Mouse (Mus musculus) intestine, embryonic 14.5 days (tissue): ENCODE measurements around the gene Abl1. TPM values are rescaled to one million over a fixed set of nuclear protein-coding genes. Genes with fewer than 3 reads are reported as not detected.

Experiments
- ATAC-seq: fragments of 200-750 bp; cut with Nextera tagmentation; replicated peaks from 2 replicates; pipeline ENCODE4 v1.8.0; 2017; ENCODE audit warnings: low read depth, moderate number of reproducible peaks, moderate TSS enrichment, moderate library complexity; ENCODE audit not compliant: low FRiP score, low TSS enrichment
- DNase-seq: peaks from one replicate; pipeline ENCODE4 v3.0.0-alpha.2; 2018; ENCODE audit warnings: low spot score
- H3K27ac ChIP-seq: fragments of 300-500 bp; sonication (generic); 2 replicates; pipeline ENCODE4 v1.5.1; 2014; ENCODE audit warnings: low read depth, mild to moderate bottlenecking, control low read depth
- H3K27me3 ChIP-seq: fragments of 300-500 bp; sonication (generic); replicated peaks from 2 replicates; pipeline ENCODE4 v1.6.1; 2014; ENCODE audit warnings: low read length, control low read depth; ENCODE audit not compliant: control insufficient read depth, insufficient read depth
- H3K36me3 ChIP-seq: fragments of 300-500 bp; sonication (generic); 2 replicates; pipeline ENCODE4 v1.6.1; 2014; ENCODE audit warnings: low read length, control low read depth; ENCODE audit not compliant: control insufficient read depth, insufficient read depth
- H3K4me1 ChIP-seq: fragments of 300-500 bp; sonication (generic); replicated peaks from 2 replicates; pipeline ENCODE4 v1.6.1; 2014; ENCODE audit warnings: low read length, control low read depth, mixed read lengths; ENCODE audit not compliant: control insufficient read depth, insufficient read depth
- H3K4me2 ChIP-seq: fragments of 300-500 bp; sonication (generic); 2 replicates; pipeline ENCODE4 v1.6.1; 2014; ENCODE audit warnings: low read length
- H3K4me3 ChIP-seq: fragments of 300-500 bp; sonication (generic); 2 replicates; pipeline ENCODE4 v1.5.1; 2014; ENCODE audit warnings: low read depth, low read length, control low read depth, mixed read lengths
- H3K9ac ChIP-seq: fragments of 300-500 bp; sonication (generic); 2 replicates; pipeline ENCODE4 v1.6.1; 2014; ENCODE audit warnings: mild to moderate bottlenecking, low read length
- H3K9me3 ChIP-seq: fragments of 300-500 bp; sonication (generic); 2 replicates; pipeline ENCODE4 v1.6.1; 2016; ENCODE audit warnings: low read length, control low read depth; ENCODE audit not compliant: control insufficient read depth
- WGBS: fragments of 180-500 bp; shearing (Covaris S2); extraction: QIAGEN DNeasy Blood & Tissue Kit; methylation state at CpG from one replicate; pipeline ENCODE4 v1.1.7; 2014; 5-methylcytosine and 5-hydroxymethylcytosine counted together
- polyA plus RNA-seq: library from polyadenylated mRNA; unstranded; fragments of >200 nt; fragmentation: Nextera tagmentation; extraction: Ambion mirVana; gene quantifications from 2 replicates; pipeline ENCODE4 v1.2.1, GENCODE M21; 2014

The Abl1 gene
- polyA plus RNA-seq, 1 experiment from 2014 or later, result 48.1 TPM

- ATAC-seq (no peak), DNase-seq (no peak)
- no peaks in the 10 kb centered on the region for H3K36me3 ChIP-seq
- no peaks in the 10 kb centered on the region for H3K27me3 ChIP-seq
- peaks cover 49% of the 10 kb centered on the region for H3K4me1 ChIP-seq
- no peaks in the 10 kb centered on the region for H3K9me3 ChIP-seq
- no peak overlapping the region for H3K4me3 ChIP-seq
- no peak overlapping the region for H3K27ac ChIP-seq
- H3K9ac ChIP-seq, result no peak overlapping the region
- no peak overlapping the region for H3K4me2 ChIP-seq
Observed at GRCm38 (mm10) chr2:31745741-31746243, 57.6 kb downstream of the Abl1 start.

GRCm38 (mm10) chr2:31746835-31747234, 58.7 kb downstream of the Abl1 start:
- H3K36me3 ChIP-seq, result no peaks in the 10 kb centered on the region
- no peak overlapping the region for H3K4me3 ChIP-seq
- WGBS, result 42% methylated on average over 4 of the region's 4 CpGs
- H3K27ac ChIP-seq, result no peak overlapping the region
- no peak overlapping the region for H3K9ac ChIP-seq
- ATAC-seq (no peak), DNase-seq (no peak)
- H3K4me2 ChIP-seq, result no peak overlapping the region
- no peaks in the 10 kb centered on the region for H3K9me3 ChIP-seq
- H3K27me3 ChIP-seq, result no peaks in the 10 kb centered on the region
- H3K4me1 ChIP-seq, result peaks cover 51% of the 10 kb centered on the region

GRCm38 (mm10) chr2:31749046-31749709, 61.0 kb downstream of the Abl1 start:
- no peaks in the 10 kb centered on the region for H3K27me3 ChIP-seq
- no peaks in the 10 kb centered on the region for H3K9me3 ChIP-seq
- ATAC-seq, result peak; percentile 86
- peak overlapping the region; percentile 31 for H3K4me3 ChIP-seq
- peak; percentile 81 for DNase-seq
- peak overlapping the region; percentile 33 for H3K9ac ChIP-seq
- 3% methylated on average over 10 of the region's 10 CpGs for WGBS
- peak overlapping the region; percentile 60 for H3K4me2 ChIP-seq
- H3K27ac ChIP-seq, result peak overlapping the region; percentile 97
- H3K4me1 ChIP-seq, result peaks cover 44% of the 10 kb centered on the region
- no peaks in the 10 kb centered on the region for H3K36me3 ChIP-seq

GRCm38 (mm10) chr2:31750133-31750532, 62.0 kb downstream of the Abl1 start:
- Histone ChIP-seq H3K9me3 (no peaks in the 10 kb centered on the region), H3K9ac (no peak overlapping the region), H3K27me3 (no peaks in the 10 kb centered on the region), H3K4me3 (no peak overlapping the region), H3K4me2 (no peak overlapping the region), H3K36me3 (no peaks in the 10 kb centered on the region), H3K4me1 (peaks cover 37% of the 10 kb centered on the region), H3K27ac (peak overlapping the region; percentile 97)
- ATAC-seq (no peak), DNase-seq (no peak)
- 69% methylated on average over 5 of the region's 5 CpGs for WGBS

DNA sequence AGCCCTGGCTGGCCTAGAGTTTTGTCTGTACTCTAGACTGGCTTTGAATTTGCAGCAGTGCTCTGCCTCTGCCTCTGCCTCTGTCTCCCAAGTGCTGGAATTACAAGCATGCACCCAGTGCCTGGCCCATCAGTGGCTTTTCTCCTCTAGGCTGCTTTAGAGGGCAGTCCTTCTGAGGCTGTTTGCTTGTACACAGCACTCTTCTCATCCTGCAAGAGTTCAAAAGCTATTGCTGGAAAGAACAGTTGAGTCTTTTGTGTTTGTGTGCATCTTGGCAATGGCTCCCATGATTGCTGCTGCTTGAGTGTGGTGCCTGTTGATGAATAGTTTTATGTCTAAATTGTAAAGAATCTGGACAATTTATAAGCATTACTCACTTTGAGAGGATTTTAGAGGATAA, 69.3 kb downstream of the Abl1 start:
- Histone ChIP-seq H3K4me3 (no peak overlapping the region), H3K4me1 (peaks cover 18% of the 10 kb centered on the region), H3K9me3 (no peaks in the 10 kb centered on the region), H3K27ac (0 out of 2 replicates have a peak overlapping the region, but pooled peaks have one; percentile 5), H3K9ac (no peak overlapping the region), H3K4me2 (no peak overlapping the region), H3K27me3 (no peaks in the 10 kb centered on the region), H3K36me3 (no peaks in the 10 kb centered on the region)
- ATAC-seq, result no peak
- no peak for DNase-seq

GRCm38 (mm10) chr2:31758966-31759365, 70.8 kb downstream of the Abl1 start:
- H3K27me3 ChIP-seq, result no peaks in the 10 kb centered on the region
- H3K36me3 ChIP-seq, result no peaks in the 10 kb centered on the region
- H3K4me3 ChIP-seq, result peak overlapping the region; percentile 63
- DNase-seq (no peak), ATAC-seq (no peak)
- peak overlapping the region; percentile 93 for H3K9ac ChIP-seq
- peaks cover 31% of the 10 kb centered on the region for H3K4me1 ChIP-seq
- peak overlapping the region; percentile 96 for H3K4me2 ChIP-seq
- WGBS, result 87% methylated on average over 5 of the region's 5 CpGs
- H3K9me3 ChIP-seq, result no peaks in the 10 kb centered on the region
- peak overlapping the region; percentile 92; the same call in 1 of the 2 replicates for H3K27ac ChIP-seq

GRCm38 (mm10) chr2:31759751-31760460, 71.7 kb downstream of the Abl1 start:
- WGBS, result under 1% methylated on average over 42 of the region's 42 CpGs

GRCm38 (mm10) chr2:31760486-31760885, 72.3 kb downstream of the Abl1 start:
- ATAC-seq, result no peak

More at GRCm38 (mm10) chr2:31759751-31760460, 71.7 kb downstream of the Abl1 start:
- peak; percentile 94 for ATAC-seq
- Histone ChIP-seq H3K27ac (peak overlapping the region; percentile 92), H3K4me1 (peaks cover 36% of the 10 kb centered on the region), H3K4me3 (peak overlapping the region; percentile 63), H3K9ac (peak overlapping the region; percentile 93), H3K9me3 (no peaks in the 10 kb centered on the region), H3K4me2 (peak overlapping the region; percentile 96), H3K36me3 (0 out of 2 replicates have a peak, but pooled peaks cover 5% of the 10 kb centered on the region), H3K27me3 (no peaks in the 10 kb centered on the region)
- DNase-seq, result peak; percentile 95

More at GRCm38 (mm10) chr2:31760486-31760885, 72.3 kb downstream of the Abl1 start:
- no peak for DNase-seq
- 0% methylated on average over 1 of the region's 1 CpGs for WGBS
- Histone ChIP-seq H3K9me3 (no peaks in the 10 kb centered on the region), H3K36me3 (0 out of 2 replicates have a peak, but pooled peaks cover 5% of the 10 kb centered on the region), H3K4me1 (peaks cover 36% of the 10 kb centered on the region), H3K9ac (peak overlapping the region; percentile 93), H3K27ac (peak overlapping the region; percentile 92), H3K4me3 (peak overlapping the region; percentile 63), H3K4me2 (peak overlapping the region; percentile 96), H3K27me3 (no peaks in the 10 kb centered on the region)
